17 mouse cellular contexts compared by ENCODE assay signal in the genomic region with DNA sequence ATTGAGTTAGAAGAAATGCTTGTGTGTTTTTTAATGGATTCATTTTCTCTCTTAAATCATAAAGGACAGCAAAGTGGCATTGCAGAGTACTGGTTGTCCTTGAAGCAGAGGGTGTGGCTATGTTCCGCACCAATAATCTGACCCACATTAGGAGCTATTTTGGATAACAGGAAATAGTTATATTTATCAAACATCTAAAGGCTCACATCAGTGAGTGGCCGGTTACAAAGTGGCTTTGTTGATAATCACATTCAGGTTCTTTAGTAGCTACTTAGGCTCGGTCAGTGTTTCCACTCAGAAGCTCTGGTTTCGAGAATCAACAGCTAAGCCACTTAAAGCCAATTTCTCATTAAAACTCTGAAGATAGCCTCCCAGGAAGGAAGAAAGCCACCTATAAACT. TPM values are rescaled to one million over a fixed set of nuclear protein-coding genes. Genes with fewer than 3 reads are reported as not detected.
DNase-seq lines count a peak whose midpoint lies in the region; ATAC-seq lines count a peak whose summit lies in the region.
"Had no signal": no experiment of that assay in that cellular context is flagged by ENCODE, and none has a peak within 500 bp of the region (broad histone marks: within the 10 kb centered on the region; RNA-seq: fewer than 3 reads in every experiment).

No protein-coding gene starts in this region.

- H3K4me1 ChIP-seq in megakaryocyte, embryonic 14.5 days = peaks cover 73% of the 10 kb centered on the region
- no peaks in the 10 kb centered on the region for H3K4me1 ChIP-seq in hindbrain, embryonic 10.5 days (replicated peaks)
- H3K4me1 ChIP-seq: forebrain, embryonic 13.5 days; heart, embryonic 12.5 days; liver, embryonic 15.5 days; neural tube, embryonic 13.5 days had no signal

- no peak overlapping the region for H3K27ac ChIP-seq in hindbrain, embryonic 10.5 days
- H3K27ac ChIP-seq: forebrain, embryonic 13.5 days; liver, embryonic 15.5 days; neural tube, embryonic 13.5 days had no signal

- no peak for ATAC-seq in megakaryocyte, adult 5-6 weeks (ENCODE audit: poor library complexity, severe bottlenecking)
- ATAC-seq: forebrain, embryonic 13.5 days; intestine, postnatal 0 days had no signal

- no peaks in the 10 kb centered on the region for H3K9me3 ChIP-seq in megakaryocyte, embryonic 14.5 days
- H3K9me3 ChIP-seq in hindbrain, embryonic 10.5 days = no peaks in the 10 kb centered on the region
- H3K9me3 ChIP-seq: forebrain, embryonic 13.5 days; heart, embryonic 12.5 days; liver, embryonic 15.5 days; neural tube, embryonic 13.5 days had no signal

- peaks cover 62% of the 10 kb centered on the region for H3K36me3 ChIP-seq in megakaryocyte, embryonic 14.5 days (replicated peaks; ENCODE audit: low read length)
- no peaks in the 10 kb centered on the region for H3K36me3 ChIP-seq in hindbrain, embryonic 10.5 days
- H3K36me3 ChIP-seq: heart, embryonic 12.5 days; liver, embryonic 15.5 days; neural tube, embryonic 13.5 days had no signal

- DNase-seq in cerebellum, adult 9-10 months = peak; percentile 76
- DNase-seq in cerebellum, adult 8-10 months = no peak
- peak; percentile 2 to 6 for DNase-seq in kidney, adult 8-10 months
- DNase-seq in kidney, postnatal 4 days = no peak
- DNase-seq in urinary bladder, postnatal 4 days (ENCODE audit: low spot score in 2 of 2) = no peak
- no peak for DNase-seq in hindbrain, embryonic 10.5 days (ENCODE audit: low spot score)
- DNase-seq: gastrocnemius, postnatal 36 days; heart, postnatal 36 days; lung, postnatal 14 days; thymus, postnatal 36 days had no signal

- H3K27me3 ChIP-seq in megakaryocyte, embryonic 14.5 days (replicated peaks) = no peaks in the 10 kb centered on the region
- no peaks in the 10 kb centered on the region for H3K27me3 ChIP-seq in hindbrain, embryonic 10.5 days (ENCODE audit: insufficient read depth, poor library complexity, severe bottlenecking)
- H3K27me3 ChIP-seq: forebrain, embryonic 13.5 days; heart, embryonic 12.5 days; liver, embryonic 15.5 days; neural tube, embryonic 13.5 days had no signal

- H3K4me3 ChIP-seq in megakaryocyte, embryonic 14.5 days (replicated peaks) = peak overlapping the region; percentile 5
- no peak overlapping the region for H3K4me3 ChIP-seq in hindbrain, embryonic 10.5 days
- H3K4me3 ChIP-seq: forebrain, embryonic 13.5 days; heart, embryonic 12.5 days; liver, embryonic 15.5 days; neural tube, embryonic 13.5 days had no signal

- WGBS in hindbrain, embryonic 10.5 days = 87% methylated on average over 4 of the region's 4 CpGs

RNA-seq across cellular contexts. Expression of gene Syne1, which starts 23.6 kb away (rescaled TPM):
- 5.3 and 9.0 TPM in 2 replicates for polyA plus RNA-seq in megakaryocyte, embryonic 14.5 days (2012; ENCODE audit: insufficient read depth, low replicate concordance)
- 69.0 and 85.1 TPM in 2 replicates for total RNA-seq in megakaryocyte, adult 5-6 weeks (2015)
- 103 and 141 TPM in 2 replicates for total RNA-seq in megakaryocyte, adult 5-6 weeks (2017)
- polyA plus RNA-seq in hindbrain, embryonic 10.5 days (2016; fragmentation: Nextera tagmentation; extraction: Ambion mirVana) = 2.7 and 3.2 TPM in 2 replicates

Comparison
In these comparisons a context has a peak if more than half of its experiments do, and no peak if none do; other contexts are left out.
1. DNase-seq: peak in cerebellum, adult 9-10 months (single experiment) and kidney, adult 8-10 months (2 of 2); none in cerebellum, adult 8-10 months (single experiment), kidney, postnatal 4 days (0 of 2), urinary bladder, postnatal 4 days (0 of 2) and hindbrain, embryonic 10.5 days (single experiment).